Mouse (Mus musculus) spleen, postnatal 10 days (tissue): Measurements from ENCODE around the gene Nrxn1.

Experiments
- DNase-seq, 2 experiments: peaks; one replicate each; pipeline ENCODE4 v3.0.0; 2021 to 2022; ENCODE audit warnings: low spot score in 2 of 2

The Nrxn1 gene

DNA sequence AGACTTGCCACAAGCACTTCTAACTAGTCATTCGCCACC is at the start of gene Nrxn1:
TSS of gene Nrxn1 (minus strand) at position 30 of the 39 bp plus-strand sequence.
- no peak for DNase-seq

DNA sequence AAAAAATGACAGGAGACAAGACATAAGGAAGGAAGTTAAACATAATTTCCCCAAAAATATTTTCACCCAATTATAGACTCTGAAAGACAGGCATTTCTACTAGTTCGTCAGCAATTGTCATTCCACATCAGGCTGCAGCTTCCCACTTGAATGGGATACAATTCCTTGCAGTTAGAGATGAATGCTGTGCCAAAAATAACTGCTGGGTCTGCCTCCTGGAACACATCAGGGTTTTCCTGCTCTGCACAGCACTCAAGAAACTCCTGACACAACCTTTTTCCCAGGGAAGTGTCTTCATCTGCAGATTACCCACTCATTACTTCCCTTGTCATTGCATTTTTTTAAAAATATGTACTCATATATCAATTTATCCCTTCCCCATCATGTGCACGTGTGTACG is 44.0 kb upstream of the Nrxn1 start:
- no peak for DNase-seq

DNA sequence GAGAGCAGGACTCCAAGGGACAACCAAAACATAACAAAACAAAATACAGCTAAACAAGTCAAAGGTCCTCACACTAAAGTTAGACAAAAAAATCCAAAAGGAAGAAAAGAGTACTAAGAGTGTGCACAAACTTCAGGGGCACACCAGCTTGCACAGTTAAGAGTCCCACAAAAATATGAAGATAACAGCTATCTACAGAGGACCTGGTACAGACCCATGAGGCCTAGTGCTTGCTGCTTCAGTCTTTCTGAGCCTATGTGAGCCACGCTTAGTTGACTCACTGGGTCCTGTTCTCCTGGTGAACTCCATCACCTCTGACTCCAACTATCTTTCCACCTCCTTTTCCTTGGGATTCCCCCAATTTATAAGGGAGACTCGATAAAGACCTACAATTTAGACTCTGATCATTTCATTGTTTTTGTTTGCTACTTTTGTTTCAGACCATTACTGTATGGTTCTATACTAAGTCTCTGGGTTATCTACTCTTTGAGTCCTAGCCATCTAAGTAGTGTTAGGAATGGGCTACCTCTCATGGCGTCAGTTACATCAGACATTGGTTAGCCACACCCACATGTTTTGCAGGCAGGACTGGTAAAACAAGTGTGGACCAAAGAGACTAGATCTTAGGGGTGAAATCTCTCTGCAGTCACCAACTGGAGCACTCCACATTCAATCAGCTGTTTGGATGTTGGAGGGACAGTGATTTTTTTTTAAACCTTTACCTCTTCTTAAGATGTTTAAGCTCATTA is 20.2 kb upstream of the Nrxn1 start:
- no peak for DNase-seq

DNA sequence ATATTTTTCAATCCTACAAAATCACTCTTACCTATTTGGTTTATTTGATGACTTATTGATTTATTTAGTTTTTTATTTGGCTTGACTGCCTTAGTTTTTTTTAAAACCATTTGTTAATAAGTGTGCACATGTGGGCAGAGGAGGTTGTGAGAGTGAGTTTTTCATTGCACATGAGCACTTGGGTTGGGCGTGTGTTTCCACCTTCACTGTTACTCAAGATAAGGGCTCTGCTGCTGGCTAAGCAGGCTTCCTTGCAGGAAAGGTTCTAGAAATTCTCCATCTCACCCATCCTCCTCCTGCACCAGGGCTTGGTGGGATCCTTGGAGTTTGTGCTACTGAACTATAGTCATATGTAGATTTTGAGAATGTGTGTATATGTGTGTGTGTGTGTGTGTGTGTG is 19.2 kb upstream of the Nrxn1 start:
- DNase-seq, result no peak

DNA sequence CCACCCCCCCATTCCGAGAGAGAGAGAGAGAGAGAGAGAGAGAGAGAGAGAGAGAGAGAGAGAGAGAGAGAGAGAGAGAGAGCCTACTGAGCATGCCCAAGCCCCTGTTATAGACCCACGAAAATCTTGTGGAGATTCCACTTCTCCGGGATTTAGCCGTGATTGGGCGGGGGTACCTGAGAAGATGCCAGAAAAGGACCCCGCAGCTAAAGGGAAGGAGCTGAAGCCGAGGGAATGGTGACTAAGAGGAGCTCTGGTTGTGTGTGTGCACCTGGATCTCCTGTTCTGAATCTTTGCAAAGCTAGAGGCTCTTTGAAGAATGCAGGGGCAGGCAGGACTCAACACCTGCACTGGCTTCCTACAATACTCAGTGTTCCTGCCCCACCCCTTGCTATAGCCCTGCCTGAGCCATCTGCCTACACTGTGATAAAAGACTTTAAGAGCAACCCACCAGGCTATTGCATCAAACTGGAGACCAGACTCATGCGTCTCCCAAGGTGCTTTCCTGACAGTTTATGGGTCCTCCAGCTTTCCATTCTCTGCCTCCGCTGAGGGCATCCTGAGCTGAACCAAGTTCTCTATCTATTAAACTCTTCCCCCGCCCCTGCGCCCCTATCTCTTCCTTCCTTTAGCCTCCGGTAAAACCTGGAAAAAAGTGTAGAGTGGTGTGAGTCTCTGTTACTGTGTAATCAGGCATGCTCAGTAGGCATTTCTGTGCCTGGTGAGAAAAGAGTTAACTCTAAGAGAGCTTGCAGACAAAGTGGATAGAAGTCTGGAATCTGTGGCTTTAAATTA is 407 bp upstream of the Nrxn1 start:
- DNase-seq, result no peak

DNA sequence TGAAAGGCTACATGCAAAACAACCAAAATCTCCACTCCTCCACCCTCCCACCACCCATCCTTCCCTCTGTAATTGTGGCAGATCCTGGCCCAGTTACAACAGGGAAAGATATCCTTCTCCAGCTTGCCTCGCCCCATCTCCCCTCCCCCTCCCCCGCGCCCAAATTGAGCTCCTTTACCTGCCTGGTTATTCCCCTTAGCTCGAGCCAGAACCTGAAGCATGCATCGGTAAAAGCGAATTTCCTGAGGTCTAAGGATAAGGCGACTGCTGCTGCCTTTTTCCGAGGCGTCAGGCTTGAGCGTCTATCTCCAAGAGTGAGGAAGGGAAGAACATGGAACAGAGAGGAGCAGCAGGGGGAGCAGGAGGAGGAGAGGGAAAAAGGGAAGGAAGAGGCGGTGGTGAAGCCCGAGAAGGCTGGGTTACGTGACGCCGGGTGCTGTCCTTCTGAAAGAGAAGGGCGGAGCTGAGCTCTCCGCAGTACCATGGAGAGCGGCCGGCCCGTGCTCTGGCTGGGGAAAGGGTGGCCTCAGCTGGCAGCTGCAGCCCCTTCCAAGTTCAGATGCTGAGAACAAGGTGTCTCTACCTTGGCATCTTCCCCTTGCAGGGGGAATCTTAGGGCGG is 340 bp downstream of the Nrxn1 start:
- DNase-seq, result peak in 1 of 2 experiments; percentile 16

DNA sequence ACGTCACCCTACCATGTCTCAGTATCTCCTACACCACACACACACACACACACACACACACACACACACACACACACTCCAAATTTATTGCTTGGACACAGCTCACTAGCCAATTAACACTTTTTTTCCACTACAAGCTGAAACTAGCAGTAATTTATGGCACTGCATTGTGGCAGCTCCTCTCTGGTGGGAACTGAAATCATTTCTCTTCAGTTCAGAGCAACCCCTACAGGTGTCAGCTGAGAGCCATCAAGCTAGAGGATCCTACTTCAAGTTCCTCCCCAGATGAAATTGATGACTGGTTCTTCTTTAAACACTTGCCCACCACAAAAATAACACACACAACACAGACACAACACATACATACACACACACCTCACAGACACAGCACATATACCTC is 2.2 kb downstream of the Nrxn1 start:
- DNase-seq, result no peak

DNA sequence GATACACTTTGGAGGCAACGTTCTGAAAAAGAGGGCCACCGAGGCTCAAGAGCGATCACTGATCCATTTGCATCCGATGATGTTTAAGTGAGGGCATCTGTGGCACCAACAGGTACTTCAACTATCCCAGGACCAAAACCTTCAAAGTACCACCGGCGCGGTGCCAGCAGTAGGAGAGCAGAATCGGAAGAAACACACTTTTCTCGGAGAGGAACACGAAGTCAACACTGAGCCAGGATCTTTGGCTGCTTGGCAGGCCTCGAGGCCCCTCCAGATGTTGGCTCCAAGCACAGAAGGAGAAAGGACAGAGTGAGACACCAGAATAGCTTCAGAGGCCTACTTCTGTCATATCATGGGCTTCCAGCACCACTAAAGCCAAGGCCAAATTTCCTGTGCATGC is 3.9 kb downstream of the Nrxn1 start:
- DNase-seq, result no peak

DNA sequence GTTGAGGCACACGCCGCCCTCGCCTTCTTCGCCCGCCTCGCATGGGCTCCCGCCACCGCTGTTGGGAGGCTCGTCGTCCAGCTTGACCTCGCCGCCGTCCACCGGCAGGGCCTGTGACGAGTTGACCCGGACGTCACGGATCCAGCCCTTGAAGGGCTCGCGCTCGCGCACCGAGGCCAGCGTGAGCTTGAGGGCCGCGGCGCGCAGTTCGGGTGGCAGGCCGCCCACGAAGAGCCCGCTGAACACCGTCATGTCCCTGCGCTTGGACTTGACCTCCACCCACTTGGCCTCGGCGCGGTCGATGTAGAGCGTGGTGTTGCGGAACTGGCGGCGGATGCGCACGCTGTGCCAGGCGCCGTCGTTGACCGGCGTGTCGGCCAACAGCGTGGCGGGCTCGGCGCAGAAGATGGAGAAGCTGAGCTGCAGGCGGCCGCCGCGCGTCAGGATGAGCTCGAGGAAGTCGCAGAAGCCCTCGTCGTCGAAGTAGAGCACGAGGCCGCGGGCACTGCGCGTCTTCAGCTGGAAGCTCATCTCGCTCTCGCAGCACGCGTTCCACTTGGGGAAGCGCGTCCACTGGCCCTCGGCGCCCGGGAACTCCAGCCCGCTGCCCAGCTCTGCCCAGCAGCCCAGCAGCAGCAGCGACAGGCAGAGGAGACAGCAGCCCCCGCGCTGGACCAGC is 4.7 kb downstream of the Nrxn1 start:
- DNase-seq, result no peak

DNA sequence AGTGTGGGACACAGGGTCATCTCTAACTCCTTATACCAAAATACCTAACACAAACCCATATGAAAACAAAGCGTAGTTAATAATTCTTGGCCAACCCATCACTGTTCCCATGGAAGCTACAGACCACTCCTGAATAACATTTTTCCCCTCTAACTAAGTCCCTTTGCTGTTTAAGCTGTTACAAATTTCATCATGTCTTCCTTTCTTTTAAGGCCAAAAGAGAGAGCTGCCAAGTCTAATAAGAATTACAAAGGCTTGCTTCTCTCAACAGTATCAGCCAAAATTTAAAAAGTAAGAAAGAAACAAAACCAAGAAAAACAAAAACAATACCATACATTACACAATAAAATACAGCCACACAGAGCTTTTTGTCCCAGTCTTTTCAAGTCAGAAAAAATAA is 6.5 kb downstream of the Nrxn1 start:
- DNase-seq, result no peak

DNA sequence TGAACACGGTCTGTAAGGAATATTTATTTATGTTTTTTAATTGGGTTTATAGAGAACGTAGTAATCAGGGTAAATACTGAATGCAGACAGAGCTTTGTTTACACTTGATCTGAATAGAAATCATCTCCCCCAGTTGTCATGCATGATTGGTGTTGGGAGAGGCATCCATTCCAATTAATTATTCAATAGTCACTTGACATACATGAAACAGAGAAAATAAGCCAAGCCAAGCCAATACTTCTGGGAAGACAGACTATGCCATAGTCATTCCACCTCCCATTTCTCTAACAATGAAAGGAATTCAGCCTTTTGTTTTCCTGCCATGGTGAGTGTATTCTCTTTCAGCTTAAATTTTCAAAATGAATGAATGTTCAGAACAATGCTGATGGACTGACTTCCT is 7.5 kb downstream of the Nrxn1 start:
- no peak for DNase-seq

DNA sequence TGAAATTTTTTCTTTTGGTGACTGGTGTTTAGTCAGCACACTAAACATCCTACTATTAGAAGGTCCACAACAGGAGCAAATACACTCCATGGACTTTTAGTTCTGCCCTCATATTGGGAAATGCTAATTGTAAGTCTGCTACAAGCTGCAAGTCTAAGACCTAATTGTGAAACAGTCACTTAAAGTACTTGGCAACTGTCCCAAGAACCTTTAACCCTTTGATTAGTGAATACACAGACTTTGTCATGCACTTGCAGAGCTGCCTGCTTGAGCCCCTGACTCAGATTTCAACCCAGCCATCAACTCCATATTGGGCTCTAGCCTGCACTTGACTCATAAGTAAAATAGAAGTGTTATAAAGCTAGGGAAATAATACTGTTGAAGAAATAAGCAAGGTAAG is 13.8 kb downstream of the Nrxn1 start:
- no peak for DNase-seq

DNA sequence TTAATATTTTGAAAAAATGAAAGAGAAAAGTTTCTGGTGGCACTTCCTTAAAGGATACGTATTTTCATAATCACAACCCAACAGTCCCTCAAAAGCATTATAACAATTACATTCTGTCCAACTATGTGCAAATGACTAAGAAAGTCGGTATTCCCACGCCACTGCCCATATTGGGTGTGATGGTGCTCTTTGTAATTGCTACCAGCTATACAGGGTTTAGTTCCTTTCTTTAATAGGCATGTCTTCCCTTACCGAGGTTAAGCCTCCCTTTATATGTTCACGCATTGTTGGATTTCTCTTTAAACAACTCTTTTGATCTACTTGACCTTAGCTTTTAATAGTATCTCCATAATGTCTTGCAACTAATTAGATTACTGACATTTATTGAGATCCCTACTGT is 18.1 kb downstream of the Nrxn1 start:
- DNase-seq, result no peak

DNA sequence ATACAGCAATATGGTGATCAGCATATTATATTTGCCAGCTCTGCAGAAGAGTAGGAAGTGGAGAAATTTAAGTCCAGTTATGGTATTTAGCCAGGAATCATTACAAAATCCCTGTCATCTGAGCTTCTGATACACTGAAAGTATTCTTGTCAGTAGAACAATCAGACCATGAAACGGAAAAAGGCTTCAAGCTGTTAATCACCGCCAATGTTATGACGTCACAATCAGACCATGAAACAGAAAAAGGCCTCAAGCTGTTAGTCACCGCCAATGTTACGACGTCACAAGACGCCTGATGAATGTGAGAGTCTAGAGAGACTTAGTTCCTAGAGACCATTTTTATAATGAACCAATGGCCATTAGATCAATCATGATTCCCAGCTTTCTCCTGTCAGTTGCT is 59.4 kb downstream of the Nrxn1 start:
- no peak for DNase-seq

DNA sequence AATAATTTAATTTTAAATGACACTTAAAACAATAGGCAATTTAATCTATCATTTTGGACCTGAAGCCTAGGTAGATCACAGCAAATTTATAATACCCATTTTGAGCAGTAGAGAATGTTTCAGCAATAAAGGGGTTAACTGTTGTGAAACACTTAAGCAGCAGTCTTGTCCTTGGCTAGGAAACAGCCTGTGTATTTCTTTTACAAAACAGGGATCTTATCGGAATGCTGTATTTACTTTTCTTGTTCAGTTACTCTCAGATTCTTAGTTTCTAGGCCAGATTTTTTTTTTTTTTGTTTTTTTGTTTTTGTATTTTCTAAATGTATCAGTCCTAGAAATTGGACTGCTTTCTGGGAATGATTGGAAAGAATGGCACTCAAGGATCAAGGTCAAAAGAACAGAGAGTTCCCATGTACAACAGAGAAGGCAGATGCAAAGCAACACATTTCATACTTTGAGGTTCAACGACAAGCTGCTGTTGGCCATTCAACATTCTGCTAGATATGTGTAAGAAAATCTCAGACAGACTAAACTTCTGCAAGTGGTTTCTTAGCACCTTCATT is 67.7 kb downstream of the Nrxn1 start:
- DNase-seq, result no peak

DNA sequence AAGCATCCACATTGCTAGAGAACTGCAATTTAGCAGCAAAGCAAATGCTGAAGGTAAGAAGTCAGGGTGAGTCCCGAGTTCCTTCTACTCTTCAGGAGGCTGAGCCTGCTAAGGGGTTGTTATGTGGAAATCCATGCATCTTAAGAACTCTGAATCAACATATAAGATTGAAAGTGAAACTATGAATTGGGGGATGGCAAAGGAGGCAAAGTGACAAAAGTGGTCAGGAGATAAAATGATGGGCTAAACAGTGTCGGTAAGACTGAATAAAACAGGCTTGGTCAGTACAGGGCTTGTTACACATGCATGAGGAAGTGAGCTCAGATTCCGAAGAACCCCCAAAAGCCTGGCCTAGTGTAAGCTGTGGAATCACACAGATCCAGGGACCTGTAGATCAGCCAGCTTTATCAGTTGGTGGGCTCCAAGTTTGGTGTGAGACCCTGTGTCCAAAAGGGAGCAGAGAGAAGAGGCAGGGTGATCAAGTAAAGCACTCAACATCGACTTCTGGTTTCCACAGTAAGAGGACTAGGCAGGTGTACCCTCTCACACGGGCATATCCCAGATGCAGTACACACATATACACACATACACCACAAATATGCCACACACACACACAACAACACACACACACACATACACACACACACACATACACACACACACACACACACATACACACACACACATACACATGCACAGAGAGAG is 85.3 kb downstream of the Nrxn1 start:
- DNase-seq, result no peak

DNA sequence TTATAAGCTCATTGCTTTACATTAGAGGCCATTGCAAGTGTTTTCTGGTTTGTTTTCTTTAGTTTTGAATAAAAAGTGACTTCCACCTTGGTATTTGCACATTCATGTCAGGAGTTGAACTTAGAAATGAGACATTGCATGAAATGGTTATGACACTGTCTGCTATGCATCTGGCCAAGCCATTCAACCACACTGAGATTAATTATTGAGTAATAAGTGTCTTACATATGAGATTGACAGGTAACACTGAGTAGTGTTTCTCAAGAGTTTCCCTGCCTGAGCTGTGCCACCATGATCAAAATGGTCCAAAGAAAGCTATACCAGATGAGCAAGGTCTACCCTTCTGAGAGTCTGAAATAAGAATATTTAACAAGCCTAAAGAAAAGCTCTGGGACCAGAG is 92.5 kb downstream of the Nrxn1 start:
- DNase-seq, result no peak

DNA sequence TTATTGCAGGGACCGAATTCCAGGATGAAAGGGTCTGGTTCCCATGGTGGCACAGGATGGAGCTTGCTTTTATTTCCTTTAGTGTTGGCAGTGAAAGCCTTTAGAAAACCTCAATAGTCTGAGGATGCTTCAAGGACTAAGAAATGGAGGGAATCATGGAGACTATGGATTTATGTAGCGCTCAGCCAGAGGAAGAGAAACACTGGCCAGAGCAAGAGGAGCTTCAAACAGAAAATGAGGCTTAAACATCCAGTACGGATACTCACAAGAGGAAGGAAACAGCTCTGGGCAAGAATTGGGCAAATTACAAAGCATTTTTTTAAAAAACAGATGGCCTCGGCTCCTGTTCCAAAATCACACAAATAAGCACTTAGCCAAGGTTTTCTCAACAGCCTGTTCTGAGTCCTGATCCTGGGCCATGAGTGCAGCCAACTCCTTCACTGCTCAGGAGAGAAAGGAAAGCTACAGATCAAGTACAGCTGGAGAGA is 93.2 kb downstream of the Nrxn1 start:
- DNase-seq, result no peak

DNA sequence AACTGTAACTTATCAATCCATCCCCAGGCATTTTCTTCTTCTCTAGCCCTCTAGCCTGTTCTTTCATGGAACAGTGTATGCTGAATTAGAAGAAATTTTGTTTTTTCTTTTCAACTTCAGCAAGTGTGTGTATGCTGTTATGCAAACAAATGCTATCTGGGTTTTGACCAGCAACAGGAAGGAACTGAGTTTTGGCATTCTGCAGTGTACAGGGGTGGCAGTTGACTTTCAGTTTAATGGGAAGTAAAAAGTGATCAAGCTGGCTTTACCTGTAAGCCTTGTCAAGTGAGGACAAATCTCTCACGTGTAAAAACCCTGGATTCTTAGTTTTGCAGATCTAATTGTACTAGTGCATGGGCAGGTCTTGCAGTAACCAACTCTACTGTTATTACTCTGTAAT is 95.2 kb downstream of the Nrxn1 start:
- no peak for DNase-seq

DNA sequence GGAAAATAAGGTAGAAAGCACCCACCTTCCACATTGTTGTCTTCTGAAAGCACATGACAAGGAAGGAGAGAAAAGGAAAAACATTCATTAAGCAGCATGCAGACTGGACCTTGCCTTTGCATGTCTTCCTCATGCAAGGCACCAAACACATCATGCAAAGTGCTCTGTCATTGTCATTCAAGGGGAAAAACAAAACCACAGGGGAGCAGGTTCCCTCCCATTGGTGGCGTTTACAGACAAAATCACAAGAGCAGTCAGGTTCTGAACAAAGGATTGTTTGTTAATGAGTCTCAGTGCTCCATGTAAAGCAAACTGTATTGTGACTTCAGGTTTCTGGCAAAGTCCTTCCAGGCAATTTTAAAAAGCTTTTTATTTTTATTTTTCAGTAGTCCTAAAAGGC is 97.4 kb downstream of the Nrxn1 start:
- DNase-seq, result no peak

DNA sequence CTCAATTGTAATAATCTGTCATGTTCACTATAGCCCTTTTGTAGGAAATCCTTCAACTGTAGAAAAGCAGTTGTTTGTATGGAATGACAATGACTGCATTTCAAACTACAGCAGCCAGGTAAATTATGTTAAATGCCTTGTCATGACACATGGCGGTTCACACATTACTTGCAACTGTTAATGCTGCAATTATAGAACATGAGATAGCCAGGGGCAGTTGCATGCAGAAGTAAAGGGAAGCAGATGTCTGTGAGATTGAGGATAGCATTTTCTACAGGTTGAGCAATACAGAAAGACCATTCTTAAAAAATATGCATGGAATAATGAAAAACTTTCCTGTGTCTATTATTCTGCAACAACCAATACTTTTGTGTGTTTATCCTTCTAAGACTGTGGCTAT is 98.6 kb downstream of the Nrxn1 start:
- DNase-seq, result no peak

DNA sequence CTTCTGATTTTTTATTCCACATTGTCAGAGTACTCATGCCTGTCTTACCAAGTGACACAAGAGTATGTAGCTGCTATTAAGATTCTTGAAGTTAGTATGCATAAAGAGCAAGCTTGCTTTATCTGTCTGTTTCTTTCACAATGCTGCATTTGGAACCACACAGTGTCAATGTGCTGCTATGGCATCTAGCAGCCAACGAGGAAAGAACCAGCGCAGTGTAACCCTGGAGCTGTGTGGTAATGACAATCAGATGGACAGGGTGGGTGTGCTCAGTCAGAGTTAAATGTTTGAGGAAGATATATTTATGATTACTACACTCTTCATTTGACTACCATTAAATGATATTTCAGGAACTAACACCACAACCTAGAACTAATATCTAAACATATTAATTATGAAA is 102.1 kb downstream of the Nrxn1 start:
- DNase-seq, result no peak
